Mouse (Mus musculus): ENCODE data around the gene Ror1.

DNA sequence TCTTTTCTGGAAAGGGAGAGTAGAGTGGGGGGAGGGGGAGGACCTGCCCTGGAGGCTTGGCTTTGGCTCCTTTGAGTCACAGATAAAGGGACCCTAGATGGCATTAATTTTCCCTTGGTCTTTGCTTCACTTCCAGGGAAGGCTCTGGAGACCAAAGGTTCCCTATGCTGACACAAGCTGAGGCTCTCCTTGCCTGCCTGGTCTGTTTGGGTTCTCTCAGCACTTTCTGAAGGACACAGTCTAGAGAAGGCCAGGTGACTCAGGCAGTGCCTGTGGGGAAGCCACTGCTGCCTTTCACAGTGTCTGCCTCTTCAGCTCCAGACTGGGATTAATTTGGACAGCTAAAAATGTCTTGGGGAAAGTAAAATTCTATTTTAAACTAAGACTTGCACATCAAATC lies 28.5 kb downstream of the Ror1 start:
- TF ChIP-seq CTCF (IDR thresholded peaks at IDR 0.05; ENCODE audit: insufficient read depth, low read depth, low read length) (no peak), POLR2A (IDR thresholded peaks at IDR 0.05; ENCODE audit: insufficient read depth, low read depth, low read length) (no peak)

All from olfactory bulb, adult 2 months (tissue).